Mouse (Mus musculus): ENCODE data around the gene Serpina10. TPM values are rescaled to one million over a fixed set of nuclear protein-coding genes. Genes with fewer than 3 reads are reported as not detected.

Gene Serpina10
- polyA plus RNA-seq, 1 experiment: not detected

DNA sequence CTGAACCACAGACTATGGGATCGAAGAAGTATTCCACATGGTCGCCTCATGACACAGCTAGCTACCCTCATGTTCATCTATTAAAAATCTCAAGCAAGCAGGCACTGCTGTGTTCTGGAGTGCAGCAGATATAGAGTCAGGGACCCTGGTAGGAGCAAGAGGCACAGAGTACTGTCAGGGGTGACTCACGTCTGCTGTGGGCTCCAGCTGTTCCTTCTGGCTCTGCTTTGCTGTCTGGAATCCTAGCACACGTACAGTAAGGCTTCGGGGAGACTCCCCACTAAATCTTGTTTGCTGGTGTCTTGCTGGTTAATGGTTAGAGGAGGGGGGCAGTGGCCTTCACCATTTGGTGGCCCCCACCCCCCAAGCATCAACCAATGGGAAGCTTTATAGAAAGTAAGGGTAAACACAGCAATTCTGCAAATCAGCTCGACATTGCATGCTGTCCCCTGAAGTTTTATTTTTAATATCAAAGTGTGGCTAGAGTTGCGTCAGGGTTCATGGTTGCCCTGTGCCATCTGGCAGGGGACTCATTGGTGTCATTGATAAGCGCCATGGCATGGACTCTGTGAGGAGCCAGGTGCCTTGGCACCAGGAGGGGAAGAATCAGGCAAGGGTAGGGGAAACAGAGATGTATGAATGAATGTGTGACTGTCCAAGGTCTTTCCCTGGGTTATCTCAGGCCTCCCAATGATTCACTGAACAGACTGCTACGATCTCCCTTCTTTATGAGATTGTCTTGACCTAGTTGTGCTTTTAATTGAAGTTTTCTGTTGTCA is 25.8 kb upstream of the Serpina10 start, which contains the start of gene Serpina6:
Gene Serpina6, minus strand, starts transcription at position 365 of the 779 bp plus-strand sequence.
- Histone ChIP-seq H3K27ac (ENCODE audit: insufficient read depth, low read length) (no peak within 1 kb of the TSS), H3K4me3 (ENCODE audit: low read depth, low read length) (no peak within 1 kb of the TSS), H3K27me3 (ENCODE audit: control insufficient read depth, insufficient read depth, low read length, poor library complexity, severe bottlenecking) (no peaks in the 10 kb centered on the region; the same call in 1 of the 2 replicates), H3K36me3 (ENCODE audit: control insufficient read depth, insufficient read depth, low read length, poor library complexity, severe bottlenecking) (no peaks in the 10 kb centered on the region), H3K9me3 (replicated peaks; ENCODE audit: control insufficient read depth, insufficient read depth, low read length, poor library complexity, severe bottlenecking) (no peaks in the 10 kb centered on the region), H3K4me1 (ENCODE audit: control insufficient read depth, insufficient read depth, low read length) (no peaks in the 10 kb centered on the region), H3K9ac (ENCODE audit: low read depth, poor library complexity, severe bottlenecking) (no peak within 1 kb of the TSS)
- no peak for TF ChIP-seq POLR2A (IDR thresholded peaks at IDR 0.05; ENCODE audit: insufficient read depth, low read length)
- no peak for TF ChIP-seq CTCF (IDR thresholded peaks at IDR 0.05; ENCODE audit: low read depth, low read length)
- no peak for TF ChIP-seq EP300 (IDR thresholded peaks at IDR 0.05; ENCODE audit: insufficient read depth, low read depth, low read length)

DNA sequence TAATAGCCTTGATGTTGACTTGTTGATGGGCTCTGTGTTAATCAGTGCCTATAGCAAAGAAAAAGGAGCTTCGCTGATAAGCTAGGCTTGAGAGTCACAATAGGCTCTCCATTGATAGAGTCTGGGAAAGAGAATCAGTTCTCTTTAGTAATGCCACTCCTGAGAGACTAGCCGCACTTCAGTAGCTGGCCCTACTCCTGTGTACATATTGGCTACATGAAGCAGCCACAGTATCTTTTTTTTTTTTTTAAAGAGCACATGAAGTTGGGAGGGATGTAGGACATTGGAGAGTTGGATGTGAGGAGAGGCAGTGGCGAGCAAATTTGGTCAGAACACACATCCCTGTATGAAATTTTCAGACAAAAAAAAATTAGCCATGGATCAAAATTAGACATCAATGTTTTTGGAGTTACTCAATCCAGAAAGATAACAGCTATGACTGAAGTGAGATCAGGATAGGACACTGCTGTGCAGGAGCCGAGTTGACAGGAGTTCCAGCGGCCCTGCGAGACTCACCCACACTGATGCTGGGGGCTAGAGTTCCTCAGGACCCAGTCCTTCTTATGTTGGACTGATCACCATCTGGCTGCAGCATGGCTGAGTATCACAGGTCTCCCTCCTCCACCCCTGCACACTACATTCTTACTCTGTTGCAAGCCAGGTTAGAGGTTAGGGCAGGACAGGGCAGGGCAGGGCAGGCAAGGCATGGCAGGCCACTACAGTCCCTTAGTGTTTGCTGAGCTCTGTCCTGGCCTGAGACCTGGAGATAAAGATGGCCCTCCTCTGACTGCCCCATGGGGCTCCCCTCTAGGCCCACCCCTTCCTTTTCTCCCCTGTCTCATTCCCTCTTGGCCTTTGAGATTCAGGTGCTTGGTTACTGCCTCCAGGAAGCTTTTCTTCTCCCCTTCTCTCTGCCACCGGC is 24.1 kb upstream of the Serpina10 start:
- no peaks in the 10 kb centered on the region for H3K9me3 ChIP-seq (replicated peaks; ENCODE audit: control insufficient read depth, insufficient read depth, low read length, poor library complexity, severe bottlenecking)
- no peaks in the 10 kb centered on the region for H3K4me1 ChIP-seq (ENCODE audit: control insufficient read depth, insufficient read depth, low read length)
- no peak overlapping the region for H3K27ac ChIP-seq (ENCODE audit: insufficient read depth, low read length)
- H3K27me3 ChIP-seq (ENCODE audit: control insufficient read depth, insufficient read depth, low read length, poor library complexity, severe bottlenecking): no peaks in the 10 kb centered on the region; the same call in 1 of the 2 replicates
- H3K4me3 ChIP-seq (ENCODE audit: low read depth, low read length): no peak overlapping the region
- no peaks in the 10 kb centered on the region for H3K36me3 ChIP-seq (ENCODE audit: control insufficient read depth, insufficient read depth, low read length, poor library complexity, severe bottlenecking)
- no peak for TF ChIP-seq POLR2A (IDR thresholded peaks at IDR 0.05; ENCODE audit: insufficient read depth, low read length)
- TF ChIP-seq CTCF (IDR thresholded peaks at IDR 0.05; ENCODE audit: low read depth, low read length): no peak
- no peak for TF ChIP-seq EP300 (IDR thresholded peaks at IDR 0.05; ENCODE audit: insufficient read depth, low read depth, low read length)
- H3K9ac ChIP-seq (ENCODE audit: low read depth, poor library complexity, severe bottlenecking): no peak overlapping the region

DNA sequence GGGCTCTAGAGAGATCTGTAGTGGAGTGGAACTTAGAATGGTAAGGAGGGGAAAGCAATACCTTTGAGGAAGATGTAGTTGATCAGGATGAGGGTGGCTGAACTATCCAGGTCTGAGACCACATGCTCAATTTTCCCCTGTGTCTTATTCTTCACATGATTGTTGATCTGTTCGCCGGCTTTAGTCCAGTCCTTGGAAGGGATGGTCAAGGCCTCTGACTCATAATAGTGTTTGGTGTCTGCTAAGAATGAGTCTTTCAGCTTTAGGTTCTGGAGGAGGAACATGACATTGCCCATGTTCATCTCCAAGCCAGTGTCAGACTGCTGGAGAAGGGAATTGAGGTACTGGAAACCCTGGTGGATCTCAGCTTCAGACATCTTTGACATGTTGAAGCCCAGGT is 22.6 kb upstream of the Serpina10 start:
- Histone ChIP-seq H3K4me1 (ENCODE audit: control insufficient read depth, insufficient read depth, low read length) (no peaks in the 10 kb centered on the region), H3K27me3 (ENCODE audit: control insufficient read depth, insufficient read depth, low read length, poor library complexity, severe bottlenecking) (no peaks in the 10 kb centered on the region; the same call in 1 of the 2 replicates), H3K9ac (ENCODE audit: low read depth, poor library complexity, severe bottlenecking) (no peak overlapping the region), H3K4me3 (ENCODE audit: low read depth, low read length) (no peak overlapping the region), H3K27ac (ENCODE audit: insufficient read depth, low read length) (no peak overlapping the region), H3K9me3 (replicated peaks; ENCODE audit: control insufficient read depth, insufficient read depth, low read length, poor library complexity, severe bottlenecking) (no peaks in the 10 kb centered on the region), H3K36me3 (ENCODE audit: control insufficient read depth, insufficient read depth, low read length, poor library complexity, severe bottlenecking) (no peaks in the 10 kb centered on the region)
- TF ChIP-seq CTCF (IDR thresholded peaks at IDR 0.05; ENCODE audit: low read depth, low read length) (no peak), POLR2A (IDR thresholded peaks at IDR 0.05; ENCODE audit: insufficient read depth, low read length) (no peak), EP300 (IDR thresholded peaks at IDR 0.05; ENCODE audit: insufficient read depth, low read depth, low read length) (no peak)

DNA sequence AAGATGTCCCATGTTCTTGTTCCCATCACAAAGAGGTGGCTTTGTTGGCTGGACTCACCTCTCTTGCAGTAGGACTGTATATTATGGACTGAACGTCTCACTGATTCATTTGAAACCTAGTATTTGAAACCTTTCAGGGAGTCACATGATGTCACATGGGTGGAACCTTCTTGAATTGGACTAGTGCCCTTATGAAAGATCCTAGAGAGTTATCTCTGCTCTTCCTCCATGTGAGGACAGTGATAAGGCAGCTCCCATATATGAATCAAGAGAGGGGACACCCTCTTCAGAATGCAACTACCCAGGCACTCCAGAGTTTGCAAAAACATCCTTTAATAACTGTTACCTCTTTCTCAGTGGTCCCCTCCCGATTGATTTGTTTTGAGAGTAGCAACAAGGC is 15.1 kb upstream of the Serpina10 start:
- TF ChIP-seq CTCF (IDR thresholded peaks at IDR 0.05; ENCODE audit: low read depth, low read length) (no peak), EP300 (IDR thresholded peaks at IDR 0.05; ENCODE audit: insufficient read depth, low read depth, low read length) (no peak), POLR2A (IDR thresholded peaks at IDR 0.05; ENCODE audit: insufficient read depth, low read length) (no peak)
- no peak overlapping the region for H3K4me3 ChIP-seq (ENCODE audit: low read depth, low read length)
- no peak overlapping the region for H3K27ac ChIP-seq (ENCODE audit: insufficient read depth, low read length)
- H3K36me3 ChIP-seq (ENCODE audit: control insufficient read depth, insufficient read depth, low read length, poor library complexity, severe bottlenecking): no peaks in the 10 kb centered on the region
- H3K4me1 ChIP-seq (ENCODE audit: control insufficient read depth, insufficient read depth, low read length): no peaks in the 10 kb centered on the region
- H3K27me3 ChIP-seq (ENCODE audit: control insufficient read depth, insufficient read depth, low read length, poor library complexity, severe bottlenecking): no peaks in the 10 kb centered on the region; the same call in 1 of the 2 replicates
- H3K9ac ChIP-seq (ENCODE audit: low read depth, poor library complexity, severe bottlenecking): no peak overlapping the region
- no peaks in the 10 kb centered on the region for H3K9me3 ChIP-seq (replicated peaks; ENCODE audit: control insufficient read depth, insufficient read depth, low read length, poor library complexity, severe bottlenecking)

- Histone ChIP-seq H3K9ac (ENCODE audit: low read depth, poor library complexity, severe bottlenecking) (no peak overlapping the region), H3K9me3 (replicated peaks; ENCODE audit: control insufficient read depth, insufficient read depth, low read length, poor library complexity, severe bottlenecking) (no peaks in the 10 kb centered on the region), H3K4me3 (ENCODE audit: low read depth, low read length) (no peak overlapping the region), H3K4me1 (ENCODE audit: control insufficient read depth, insufficient read depth, low read length) (no peaks in the 10 kb centered on the region), H3K27me3 (ENCODE audit: control insufficient read depth, insufficient read depth, low read length, poor library complexity, severe bottlenecking) (no peaks in the 10 kb centered on the region; the same call in 1 of the 2 replicates), H3K27ac (ENCODE audit: insufficient read depth, low read length) (no peak overlapping the region), H3K36me3 (ENCODE audit: control insufficient read depth, insufficient read depth, low read length, poor library complexity, severe bottlenecking) (no peaks in the 10 kb centered on the region)
- TF ChIP-seq EP300 (IDR thresholded peaks at IDR 0.05; ENCODE audit: insufficient read depth, low read depth, low read length) (no peak), POLR2A (IDR thresholded peaks at IDR 0.05; ENCODE audit: insufficient read depth, low read length) (no peak), CTCF (IDR thresholded peaks at IDR 0.05; ENCODE audit: low read depth, low read length) (no peak)
These were observed 13.4 kb upstream of the Serpina10 start for GRCm38 (mm10) chr12:103644601-103645000.
